In the genomic region with DNA sequence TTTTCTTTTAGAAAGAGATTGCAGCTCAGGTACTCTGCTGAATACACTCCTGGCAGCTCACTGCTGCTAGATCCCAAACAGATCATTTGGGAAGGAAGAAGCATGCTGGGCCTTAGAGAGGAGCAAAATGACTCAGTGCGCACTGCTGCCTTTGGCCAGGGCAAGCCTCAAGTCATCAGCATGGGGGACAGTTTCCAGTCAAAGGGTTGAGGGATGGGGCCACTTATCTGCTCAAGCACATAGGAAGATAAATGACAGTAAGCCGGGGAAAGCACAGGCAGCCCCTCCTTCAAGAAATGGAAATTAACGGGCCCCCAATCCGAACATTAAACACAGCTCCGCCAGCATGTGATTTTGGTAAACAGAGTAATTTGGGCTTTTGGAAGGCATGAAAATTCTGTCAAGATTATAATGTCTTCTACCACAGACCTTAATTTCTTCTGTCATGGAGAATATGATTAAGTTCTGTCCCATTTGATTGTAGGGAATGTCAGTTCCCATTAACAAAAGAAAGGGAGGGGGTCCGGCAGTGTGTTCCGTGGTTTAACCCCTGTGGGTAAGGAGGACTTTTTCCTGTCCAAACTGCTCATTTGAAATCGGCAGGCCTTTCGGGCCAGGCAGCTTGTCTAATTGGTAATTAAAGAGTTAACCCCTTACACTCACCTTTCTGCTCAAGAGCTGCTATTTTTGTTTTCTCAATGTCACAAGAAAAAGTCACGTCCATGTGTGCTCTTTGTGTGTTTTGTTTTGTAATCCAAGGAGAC, we compare ENCODE assay signal across 12 mouse cellular contexts.
DNase-seq lines count a peak whose midpoint lies in the region; ATAC-seq and TF ChIP-seq lines count a peak whose summit lies in the region.
"Had no signal": no experiment of that assay in that cellular context is flagged by ENCODE, and none has a peak within 500 bp of the region (broad histone marks: within the 10 kb centered on the region; RNA-seq: fewer than 3 reads in every experiment).

No protein-coding gene starts in this region.

- H3K27me3 ChIP-seq in forebrain, embryonic 10.5 days (ENCODE audit: poor library complexity, severe bottlenecking): peaks cover 62% of the 10 kb centered on the region
- no peaks in the 10 kb centered on the region for H3K27me3 ChIP-seq in forebrain, postnatal 0 days (ENCODE audit: insufficient read depth, low read length)
- peaks cover 16% of the 10 kb centered on the region; the same call in 1 of the 2 replicates for H3K27me3 ChIP-seq in embryonic facial prominence, embryonic 13.5 days
- no peaks in the 10 kb centered on the region for H3K27me3 ChIP-seq in hindbrain, embryonic 13.5 days
- no peaks in the 10 kb centered on the region for H3K27me3 ChIP-seq in neural tube, embryonic 12.5 days (replicated peaks)

- H3K4me2 ChIP-seq in forebrain, postnatal 0 days (ENCODE audit: low read depth): no peak overlapping the region
- H3K4me2 ChIP-seq in embryonic facial prominence, embryonic 13.5 days: peak overlapping the region; percentile 36
- H3K4me2 ChIP-seq in hindbrain, embryonic 13.5 days: peak overlapping the region; percentile 42
- H3K4me2 ChIP-seq in neural tube, embryonic 12.5 days (replicated peaks): peak overlapping the region; percentile 42

- peak overlapping the region; percentile 31 for H3K4me3 ChIP-seq in forebrain, embryonic 10.5 days
- no peak overlapping the region for H3K4me3 ChIP-seq in forebrain, postnatal 0 days (ENCODE audit: low read depth, low read length)
- H3K4me3 ChIP-seq in embryonic facial prominence, embryonic 13.5 days: 0 out of 2 replicates have a peak overlapping the region, but pooled peaks have one; percentile 4
- no peak overlapping the region for H3K4me3 ChIP-seq in hindbrain, embryonic 13.5 days
- H3K4me3 ChIP-seq in neural tube, embryonic 12.5 days: no peak overlapping the region
- H3K4me3 ChIP-seq: myocyte had no signal

- no peak for TF ChIP-seq CTCF in forebrain, postnatal 0 days (IDR thresholded peaks at IDR 0.05; ENCODE audit: low read depth)

- peaks cover 27% of the 10 kb centered on the region for H3K4me1 ChIP-seq in forebrain, embryonic 10.5 days
- no peaks in the 10 kb centered on the region for H3K4me1 ChIP-seq in forebrain, postnatal 0 days (ENCODE audit: insufficient read depth)
- H3K4me1 ChIP-seq in embryonic facial prominence, embryonic 13.5 days: peaks cover 12% of the 10 kb centered on the region
- peaks cover 12% of the 10 kb centered on the region for H3K4me1 ChIP-seq in hindbrain, embryonic 13.5 days (replicated peaks)
- H3K4me1 ChIP-seq in neural tube, embryonic 12.5 days: peaks cover 12% of the 10 kb centered on the region; the same call in 1 of the 2 replicates

- 9% methylated on average over 10 of the region's 10 CpGs for WGBS in forebrain, embryonic 10.5 days
- WGBS in forebrain, postnatal 0 days: 12% methylated on average over 10 of the region's 10 CpGs
- whole genome bisulfite sequencing in embryonic facial prominence, embryonic 13.5 days: 8% methylated on average over 10 of the region's 10 CpGs
- 6% methylated on average over 10 of the region's 10 CpGs for WGBS in hindbrain, embryonic 13.5 days
- WGBS in neural tube, embryonic 12.5 days: 11% methylated on average over 10 of the region's 10 CpGs

- H3K27ac ChIP-seq in forebrain, embryonic 10.5 days: no peak overlapping the region
- H3K27ac ChIP-seq in forebrain, postnatal 0 days (ENCODE audit: low read depth, low read length): no peak overlapping the region
- no peak overlapping the region for H3K27ac ChIP-seq in embryonic facial prominence, embryonic 13.5 days
- H3K27ac ChIP-seq in hindbrain, embryonic 13.5 days: no peak overlapping the region
- H3K27ac ChIP-seq in neural tube, embryonic 12.5 days: no peak overlapping the region

- no peaks in the 10 kb centered on the region for H3K9me3 ChIP-seq in forebrain, embryonic 10.5 days
- H3K9me3 ChIP-seq in forebrain, postnatal 0 days (ENCODE audit: low read length): no peaks in the 10 kb centered on the region
- H3K9me3 ChIP-seq in embryonic facial prominence, embryonic 13.5 days: no peaks in the 10 kb centered on the region
- H3K9me3 ChIP-seq in hindbrain, embryonic 13.5 days: no peaks in the 10 kb centered on the region
- H3K9me3 ChIP-seq in neural tube, embryonic 12.5 days: no peaks in the 10 kb centered on the region

- H3K9ac ChIP-seq in forebrain, postnatal 0 days: no peak overlapping the region
- H3K9ac ChIP-seq in embryonic facial prominence, embryonic 13.5 days: no peak overlapping the region
- H3K9ac ChIP-seq in hindbrain, embryonic 13.5 days: 0 out of 2 replicates have a peak overlapping the region, but pooled peaks have one; percentile 39
- H3K9ac ChIP-seq in neural tube, embryonic 12.5 days: no peak overlapping the region

- ATAC-seq in forebrain, postnatal 0 days: no peak
- no peak for ATAC-seq in embryonic facial prominence, embryonic 13.5 days (ENCODE audit: insufficient number of reproducible peaks, insufficient read depth, low FRiP score, low TSS enrichment, low read depth)
- no peak for ATAC-seq in hindbrain, embryonic 13.5 days (ENCODE audit: low FRiP score)
- no peak for ATAC-seq in neural tube, embryonic 12.5 days (ENCODE audit: low FRiP score, low read depth)

- DNase-seq in forebrain, embryonic 10.5 days (ENCODE audit: extremely low spot score, low spot score): no peak
- DNase-seq in forebrain, postnatal 0 days: no peak
- DNase-seq in thymus, postnatal 10 days (ENCODE audit: low spot score in 2 of 2): no peak
- DNase-seq in kidney, adult 11 months: no peak
- DNase-seq in gastrocnemius, adult 8-10 months (ENCODE audit: low spot score in 2 of 2): no peak
- DNase-seq: adrenal gland, adult 8-10 months; heart, postnatal 10 days; lung, postnatal 4 days had no signal

- no peaks in the 10 kb centered on the region for H3K36me3 ChIP-seq in forebrain, embryonic 10.5 days (replicated peaks)
- H3K36me3 ChIP-seq in forebrain, postnatal 0 days (ENCODE audit: insufficient read depth): no peaks in the 10 kb centered on the region
- no peaks in the 10 kb centered on the region for H3K36me3 ChIP-seq in embryonic facial prominence, embryonic 13.5 days
- H3K36me3 ChIP-seq in hindbrain, embryonic 13.5 days: no peaks in the 10 kb centered on the region
- no peaks in the 10 kb centered on the region for H3K36me3 ChIP-seq in neural tube, embryonic 12.5 days

Comparison
In these comparisons a context has a peak if more than half of its experiments do, and no peak if none do; other contexts are left out.
1. H3K4me3 ChIP-seq: peak in forebrain, embryonic 10.5 days (single experiment) and embryonic facial prominence, embryonic 13.5 days (single experiment); none in forebrain, postnatal 0 days (single experiment), hindbrain, embryonic 13.5 days (single experiment) and neural tube, embryonic 12.5 days (single experiment).